Mouse (Mus musculus): Measurements from ENCODE around the gene Smarcc1. TPM values are rescaled to one million over a fixed set of nuclear protein-coding genes. Genes with fewer than 3 reads are reported as not detected.
"Not testable (repeated sequence)": the region's sequence is repeated elsewhere in the genome, so short reads cannot be mapped to it uniquely, and the experiment has no call there.

The Smarcc1 gene
- 13.5 and 18.5 TPM in 2 replicates for polyA plus RNA-seq (2015; fragmentation: Nextera tagmentation; extraction: Ambion mirVana)

- peak within 1 kb of the TSS; percentile 92 for H3K27ac ChIP-seq (ENCODE audit: low read depth)
- peaks cover 16% of the 10 kb centered on the region for H3K36me3 ChIP-seq (replicated peaks; ENCODE audit: insufficient read depth, low read length)
- peak within 1 kb of the TSS; percentile 87 for H3K4me3 ChIP-seq (ENCODE audit: low read depth, low read length)
- peak; percentile 96 for ATAC-seq
- WGBS (ENCODE audit: insufficient replicate concordance), result 3% methylated on average over 76 of the region's 79 CpGs
- peak; percentile 92 for DNase-seq
- peak within 1 kb of the TSS; percentile 83 for H3K4me2 ChIP-seq (ENCODE audit: low read depth, low read length)
- H3K27me3 ChIP-seq (ENCODE audit: insufficient read depth, low read length), result no peaks in the 10 kb centered on the region
- H3K4me1 ChIP-seq (ENCODE audit: insufficient read depth), result peaks cover 14% of the 10 kb centered on the region
- no peak for TF ChIP-seq CTCF (IDR thresholded peaks at IDR 0.05; ENCODE audit: low read depth)
- 0 out of 2 replicates have a peak, but pooled peaks have one; percentile 17 for TF ChIP-seq EP300 (IDR thresholded peaks at IDR 0.05; ENCODE audit: low read depth)
- H3K9me3 ChIP-seq (ENCODE audit: low read length), result no peaks in the 10 kb centered on the region
- peak within 1 kb of the TSS; percentile 85 for H3K9ac ChIP-seq (replicated peaks)
These were observed at the start of gene Smarcc1 for GRCm38 (mm10) chr9:110116977-110117778. Gene Smarcc1 (plus strand): TSS chr9:110117708.

- Histone ChIP-seq H3K4me1 (ENCODE audit: insufficient read depth) (no peaks in the 10 kb centered on the region), H3K9me3 (ENCODE audit: low read length) (no peaks in the 10 kb centered on the region), H3K4me2 (ENCODE audit: low read depth, low read length) (no peak overlapping the region), H3K4me3 (ENCODE audit: low read depth, low read length) (no peak overlapping the region), H3K36me3 (replicated peaks; ENCODE audit: insufficient read depth, low read length) (peaks cover 57% of the 10 kb centered on the region), H3K27me3 (ENCODE audit: insufficient read depth, low read length) (no peaks in the 10 kb centered on the region), H3K9ac (replicated peaks) (no peak overlapping the region), H3K27ac (ENCODE audit: low read depth) (no peak overlapping the region)
- TF ChIP-seq EP300 (IDR thresholded peaks at IDR 0.05; ENCODE audit: low read depth), result no peak
- no peak for TF ChIP-seq CTCF (IDR thresholded peaks at IDR 0.05; ENCODE audit: low read depth)
- ATAC-seq (no peak), DNase-seq (no peak)
- WGBS (ENCODE audit: insufficient replicate concordance), result 74% methylated on average over 6 of the region's 6 CpGs
These were observed 48.8 kb upstream of the Smarcc1 start for GRCm38 (mm10) chr9:110068745-110069144.

GRCm38 (mm10) chr9:110070358-110070757 lies 47.1 kb upstream of the Smarcc1 start:
- no peak overlapping the region for H3K4me2 ChIP-seq (ENCODE audit: low read depth, low read length)
- no peak overlapping the region for H3K27ac ChIP-seq (ENCODE audit: low read depth)
- TF ChIP-seq EP300 (IDR thresholded peaks at IDR 0.05; ENCODE audit: low read depth), result no peak
- no peak for TF ChIP-seq CTCF (IDR thresholded peaks at IDR 0.05; ENCODE audit: low read depth)
- no peak for DNase-seq
- 74% methylated on average over 9 of the region's 9 CpGs for WGBS (ENCODE audit: insufficient replicate concordance)
- H3K9me3 ChIP-seq (ENCODE audit: low read length), result no peaks in the 10 kb centered on the region
- H3K27me3 ChIP-seq (ENCODE audit: insufficient read depth, low read length), result no peaks in the 10 kb centered on the region
- no peak overlapping the region for H3K4me3 ChIP-seq (ENCODE audit: low read depth, low read length)
- no peaks in the 10 kb centered on the region for H3K4me1 ChIP-seq (ENCODE audit: insufficient read depth)
- ATAC-seq, result no peak
- H3K36me3 ChIP-seq (replicated peaks; ENCODE audit: insufficient read depth, low read length), result peaks cover 50% of the 10 kb centered on the region
- H3K9ac ChIP-seq (replicated peaks), result no peak overlapping the region

GRCm38 (mm10) chr9:110071011-110071410 lies 46.5 kb upstream of the Smarcc1 start:
- Histone ChIP-seq H3K4me2 (ENCODE audit: low read depth, low read length) (no peak overlapping the region), H3K4me3 (ENCODE audit: low read depth, low read length) (no peak overlapping the region), H3K36me3 (replicated peaks; ENCODE audit: insufficient read depth, low read length) (peaks cover 50% of the 10 kb centered on the region), H3K9me3 (ENCODE audit: low read length) (no peaks in the 10 kb centered on the region), H3K27ac (ENCODE audit: low read depth) (no peak overlapping the region), H3K27me3 (ENCODE audit: insufficient read depth, low read length) (no peaks in the 10 kb centered on the region), H3K9ac (replicated peaks) (no peak overlapping the region), H3K4me1 (ENCODE audit: insufficient read depth) (no peaks in the 10 kb centered on the region)
- 71% methylated on average over 4 of the region's 4 CpGs for WGBS (ENCODE audit: insufficient replicate concordance)
- DNase-seq (no peak), ATAC-seq (no peak)
- no peak for TF ChIP-seq EP300 (IDR thresholded peaks at IDR 0.05; ENCODE audit: low read depth)

- WGBS (ENCODE audit: insufficient replicate concordance), result 4% methylated on average over 1 of the region's 1 CpGs
- TF ChIP-seq EP300 (IDR thresholded peaks at IDR 0.05; ENCODE audit: low read depth), result no peak
- peak; percentile 84 for TF ChIP-seq CTCF (IDR thresholded peaks at IDR 0.05; ENCODE audit: low read depth)
- peak; percentile 76 for DNase-seq
- H3K4me3 ChIP-seq (ENCODE audit: low read depth, low read length), result no peak overlapping the region
- no peak overlapping the region for H3K4me2 ChIP-seq (ENCODE audit: low read depth, low read length)
- H3K9me3 ChIP-seq (ENCODE audit: low read length), result no peaks in the 10 kb centered on the region
- no peak overlapping the region for H3K27ac ChIP-seq (ENCODE audit: low read depth)
- no peaks in the 10 kb centered on the region for H3K4me1 ChIP-seq (ENCODE audit: insufficient read depth)
- H3K9ac ChIP-seq (replicated peaks), result no peak overlapping the region
- no peaks in the 10 kb centered on the region for H3K27me3 ChIP-seq (ENCODE audit: insufficient read depth, low read length)
- no peak for ATAC-seq
- H3K36me3 ChIP-seq (replicated peaks; ENCODE audit: insufficient read depth, low read length), result peaks cover 49% of the 10 kb centered on the region
These were observed 45.7 kb upstream of the Smarcc1 start for GRCm38 (mm10) chr9:110071843-110072242.

- not testable (repeated sequence) for H3K4me3 ChIP-seq (ENCODE audit: low read depth, low read length); H3K4me1 ChIP-seq (ENCODE audit: insufficient read depth); H3K27ac ChIP-seq (ENCODE audit: low read depth); DNase-seq; H3K27me3 ChIP-seq (ENCODE audit: insufficient read depth, low read length); ATAC-seq; H3K4me2 ChIP-seq (ENCODE audit: low read depth, low read length); H3K9ac ChIP-seq (replicated peaks); H3K9me3 ChIP-seq (ENCODE audit: low read length)
- 81% methylated on average over 4 of the region's 7 CpGs for WGBS (ENCODE audit: insufficient replicate concordance)
- H3K36me3 ChIP-seq (replicated peaks; ENCODE audit: insufficient read depth, low read length), result peaks cover 37% of the 10 kb centered on the region
These were observed 41.0 kb upstream of the Smarcc1 start for GRCm38 (mm10) chr9:110076468-110076867.
